Mouse (Mus musculus): ENCODE results near the gene Olfr1272. TPM values are rescaled to one million over a fixed set of nuclear protein-coding genes. Genes with fewer than 3 reads are reported as not detected.
"Not testable (repeated sequence)": the region's sequence is repeated elsewhere in the genome, so short reads cannot be mapped to it uniquely, and the experiment has no call there.

Gene Olfr1272
- not detected in 2 replicates for polyA plus RNA-seq (2014; fragmentation: Nextera tagmentation; extraction: Ambion mirVana)

DNA sequence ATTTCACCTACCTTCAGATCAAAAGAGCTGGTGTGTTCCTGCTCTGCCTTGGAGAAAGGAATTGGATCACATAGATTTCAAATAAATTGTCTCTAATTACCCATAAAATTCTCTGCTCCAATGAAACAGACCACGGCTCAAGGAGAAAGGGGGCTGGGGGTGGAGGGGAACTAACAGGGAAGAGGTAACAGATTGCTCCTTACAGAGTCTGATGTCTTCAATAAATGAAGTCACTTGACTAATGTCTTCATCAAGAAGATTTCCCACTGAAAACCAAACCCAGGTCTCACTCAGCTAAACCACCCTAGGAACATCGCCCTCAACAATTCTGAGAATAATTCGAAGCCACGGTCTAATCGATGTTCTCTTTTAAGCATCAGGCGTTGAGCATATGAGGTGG lies at the start of gene Olfr1272:
Gene Olfr1272, minus strand, starts transcription at position 101 of the 400 bp plus-strand sequence.
- no peaks in the 10 kb centered on the region for H3K9me3 ChIP-seq (ENCODE audit: control insufficient read depth, low read length)
- 85% methylated on average over 6 of the region's 6 CpGs for whole genome bisulfite sequencing
- no peak within 1 kb of the TSS for H3K4me2 ChIP-seq
- ATAC-seq (replicated peaks; ENCODE audit: low FRiP score): no peak
- no peak within 1 kb of the TSS for H3K9ac ChIP-seq (ENCODE audit: low read depth, low read length)
- no peak for DNase-seq (ENCODE audit: low spot score)
- H3K4me3 ChIP-seq (ENCODE audit: low read depth, low read length): no peak within 1 kb of the TSS
- no peaks in the 10 kb centered on the region for H3K27me3 ChIP-seq (replicated peaks; ENCODE audit: control insufficient read depth, insufficient read depth, low read length)
- no peak within 1 kb of the TSS for H3K27ac ChIP-seq (ENCODE audit: low read depth, low read length)
- no peaks in the 10 kb centered on the region for H3K36me3 ChIP-seq (ENCODE audit: control insufficient read depth, insufficient read depth, low read length)
- H3K4me1 ChIP-seq (replicated peaks; ENCODE audit: control insufficient read depth, insufficient read depth, low read length): no peaks in the 10 kb centered on the region

GRCm38 (mm10) chr2:90321900-90322299 lies 29.3 kb upstream of the Olfr1272 start, which contains the start of gene Gm13769:
Gm13769 (plus strand) TSS chr2:90322200.
- not testable (repeated sequence) for ATAC-seq (replicated peaks; ENCODE audit: low FRiP score); H3K9ac ChIP-seq (ENCODE audit: low read depth, low read length); DNase-seq (ENCODE audit: low spot score); H3K4me3 ChIP-seq (ENCODE audit: low read depth, low read length); H3K27ac ChIP-seq (ENCODE audit: low read depth, low read length); H3K9me3 ChIP-seq (ENCODE audit: control insufficient read depth, low read length); H3K4me1 ChIP-seq (replicated peaks; ENCODE audit: control insufficient read depth, insufficient read depth, low read length); H3K27me3 ChIP-seq (replicated peaks; ENCODE audit: control insufficient read depth, insufficient read depth, low read length); H3K4me2 ChIP-seq; H3K36me3 ChIP-seq (ENCODE audit: control insufficient read depth, insufficient read depth, low read length)
- no CpG with 5 or more reads among the region's 6 CpGs for WGBS

- H3K4me1 ChIP-seq (replicated peaks; ENCODE audit: control insufficient read depth, insufficient read depth, low read length): no peaks in the 10 kb centered on the region
- 79% methylated on average over 2 of the region's 2 CpGs for WGBS
- no peak within 1 kb of the TSS for H3K4me2 ChIP-seq
- DNase-seq (ENCODE audit: low spot score): no peak
- ATAC-seq (replicated peaks; ENCODE audit: low FRiP score): no peak
- H3K27ac ChIP-seq (ENCODE audit: low read depth, low read length): no peak within 1 kb of the TSS
- H3K4me3 ChIP-seq (ENCODE audit: low read depth, low read length): no peak within 1 kb of the TSS
- no peaks in the 10 kb centered on the region for H3K27me3 ChIP-seq (replicated peaks; ENCODE audit: control insufficient read depth, insufficient read depth, low read length)
- H3K9ac ChIP-seq (ENCODE audit: low read depth, low read length): no peak within 1 kb of the TSS
- no peaks in the 10 kb centered on the region for H3K36me3 ChIP-seq (ENCODE audit: control insufficient read depth, insufficient read depth, low read length)
- no peaks in the 10 kb centered on the region for H3K9me3 ChIP-seq (ENCODE audit: control insufficient read depth, low read length)
Measured at GRCm38 (mm10) chr2:90270932-90271331, 21.7 kb downstream of the Olfr1272 start, which contains the start of gene Olfr1271. Olfr1271 (minus strand) TSS chr2:90271032.

- H3K36me3 ChIP-seq (ENCODE audit: control insufficient read depth, insufficient read depth, low read length): no peaks in the 10 kb centered on the region
- ATAC-seq (replicated peaks; ENCODE audit: low FRiP score) (no peak), DNase-seq (ENCODE audit: low spot score) (no peak)
- no peak within 1 kb of the TSS for H3K9ac ChIP-seq (ENCODE audit: low read depth, low read length)
- no peaks in the 10 kb centered on the region for H3K9me3 ChIP-seq (ENCODE audit: control insufficient read depth, low read length)
- H3K27ac ChIP-seq (ENCODE audit: low read depth, low read length): no peak within 1 kb of the TSS
- WGBS: 87% methylated on average over 4 of the region's 4 CpGs
- H3K4me2 ChIP-seq: no peak within 1 kb of the TSS
- no peak within 1 kb of the TSS for H3K4me3 ChIP-seq (ENCODE audit: low read depth, low read length)
- H3K27me3 ChIP-seq (replicated peaks; ENCODE audit: control insufficient read depth, insufficient read depth, low read length): no peaks in the 10 kb centered on the region
- no peaks in the 10 kb centered on the region for H3K4me1 ChIP-seq (replicated peaks; ENCODE audit: control insufficient read depth, insufficient read depth, low read length)
Measured at GRCm38 (mm10) chr2:90257492-90257891, 35.1 kb downstream of the Olfr1272 start, which contains the start of gene Olfr142. Olfr142 (minus strand) TSS chr2:90257592.

Other genes starting within 250 kb of the Olfr1272 start
- not detected in 2 replicates for gene Olfr140, start 229.2 kb downstream of the Olfr1272 start, polyA plus RNA-seq (2014; fragmentation: Nextera tagmentation; extraction: Ambion mirVana)
- gene Olfr1269, start 171.4 kb downstream of the Olfr1272 start, polyA plus RNA-seq (2014; fragmentation: Nextera tagmentation; extraction: Ambion mirVana): not detected in 2 replicates
- gene Olfr32, start 150.5 kb downstream of the Olfr1272 start, polyA plus RNA-seq (2014; fragmentation: Nextera tagmentation; extraction: Ambion mirVana): not detected in 2 replicates
- gene Olfr1270, start 139.8 kb downstream of the Olfr1272 start, polyA plus RNA-seq (2014; fragmentation: Nextera tagmentation; extraction: Ambion mirVana): not detected in 2 replicates
- not detected in 2 replicates for gene Olfr1506, start 68.3 kb downstream of the Olfr1272 start, polyA plus RNA-seq (2014; fragmentation: Nextera tagmentation; extraction: Ambion mirVana)
- not detected in 2 replicates for gene Olfr142, start 35.2 kb downstream of the Olfr1272 start, polyA plus RNA-seq (2014; fragmentation: Nextera tagmentation; extraction: Ambion mirVana)
- not detected in 2 replicates for gene Olfr1271, start 21.8 kb downstream of the Olfr1272 start, polyA plus RNA-seq (2014; fragmentation: Nextera tagmentation; extraction: Ambion mirVana)
- not detected in 2 replicates for gene Gm13769, start 29.4 kb upstream of the Olfr1272 start, polyA plus RNA-seq (2014; fragmentation: Nextera tagmentation; extraction: Ambion mirVana)
- not detected in 2 replicates for gene Olfr1274-ps, start 105.8 kb upstream of the Olfr1272 start, polyA plus RNA-seq (2014; fragmentation: Nextera tagmentation; extraction: Ambion mirVana)

All from liver, embryonic 11.5 days (tissue).